ENCODE assay signal across 25 mouse cellular contexts in the genomic region with DNA sequence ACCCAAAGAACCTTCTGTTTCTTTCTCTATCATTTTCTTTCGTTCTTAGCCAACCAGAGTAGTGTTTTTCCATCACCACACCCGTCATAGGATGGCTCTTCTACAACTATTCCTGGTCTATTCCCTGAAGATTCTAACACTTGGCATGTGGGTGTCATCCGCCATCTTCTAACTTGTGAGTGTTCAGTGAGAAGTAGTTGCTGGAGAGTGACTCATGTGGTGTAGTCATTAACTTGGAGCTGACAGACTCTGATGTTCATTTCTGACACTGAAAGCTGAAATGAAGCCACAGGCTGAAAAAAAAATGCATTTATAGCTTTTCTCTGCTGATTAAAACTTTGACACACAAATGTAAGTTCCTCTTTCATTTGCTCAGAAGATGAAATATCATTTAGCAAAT. TPM values are rescaled to one million over a fixed set of nuclear protein-coding genes. Genes with fewer than 3 reads are reported as not detected.
DNase-seq lines count a peak whose midpoint lies in the region; ATAC-seq and TF ChIP-seq lines count a peak whose summit lies in the region.
"Had no signal": no experiment of that assay in that cellular context is flagged by ENCODE, and none has a peak within 500 bp of the region (broad histone marks: within the 10 kb centered on the region; RNA-seq: fewer than 3 reads in every experiment).

No protein-coding gene starts in this region.

- no peaks in the 10 kb centered on the region for H3K4me1 ChIP-seq in stomach, postnatal 0 days (replicated peaks; ENCODE audit: control insufficient read depth, insufficient read depth)
- H3K4me1 ChIP-seq: heart, embryonic 15.5 days; limb, embryonic 15.5 days had no signal

- TF ChIP-seq CTCF in stomach, postnatal 0 days (IDR thresholded peaks at IDR 0.05; ENCODE audit: low read depth), result no peak

- TF ChIP-seq EP300 in stomach, postnatal 0 days (optimal IDR thresholded peaks at IDR 0.05), result no peak

- no peak overlapping the region for H3K27ac ChIP-seq in stomach, postnatal 0 days (replicated peaks)
- H3K27ac ChIP-seq: heart, embryonic 15.5 days; hindbrain, embryonic 14.5 days; kidney, postnatal 0 days; limb, embryonic 15.5 days; liver, embryonic 14.5 days had no signal

- no peaks in the 10 kb centered on the region for H3K36me3 ChIP-seq in stomach, postnatal 0 days (ENCODE audit: control insufficient read depth, insufficient read depth, low read length)
- H3K36me3 ChIP-seq: heart, embryonic 15.5 days; limb, embryonic 15.5 days had no signal

- no peak overlapping the region for H3K4me2 ChIP-seq in stomach, postnatal 0 days (replicated peaks; ENCODE audit: low read depth)
- H3K4me2 ChIP-seq: heart, embryonic 15.5 days; hindbrain, embryonic 14.5 days; limb, embryonic 15.5 days; lung, embryonic 14.5 days had no signal

- DNase-seq in frontal cortex, adult 2 months (ENCODE audit: extremely low spot score in 1 of 2, low spot score in 1 of 2), result peak; percentile 53 to 70
- DNase-seq in frontal cortex, postnatal 14 days (ENCODE audit: low spot score in 2 of 2), result no peak
- DNase-seq in left cerebral cortex, adult 18-20 months (ENCODE audit: low spot score in 2 of 2), result peak; percentile 24 to 31
- no peak for DNase-seq in left cerebral cortex, postnatal 10 days (ENCODE audit: extremely low spot score in 1 of 2, low spot score in 2 of 2)
- DNase-seq in A20 (ENCODE audit: low read depth, low spot score), result peak; percentile 65
- peak; percentile 28 to 53 for DNase-seq in left cerebral cortex, adult 9 months (ENCODE audit: low spot score in 2 of 2)
- no peak for DNase-seq in stomach, postnatal 0 days (ENCODE audit: low spot score)
- DNase-seq in adrenal gland, postnatal 4 days (ENCODE audit: low spot score in 2 of 2), result no peak
- DNase-seq: adrenal gland, postnatal 25 days; cerebellum, adult 11 months; cerebellum, postnatal 10 days; heart, postnatal 4 days; kidney, adult 2 months; layer of hippocampus, postnatal 36 days; lung, embryonic 14.5 days; lung, postnatal 4 days; midbrain, embryonic 14.5 days had no signal

- no peak for ATAC-seq in stomach, postnatal 0 days (ENCODE audit: low FRiP score, low TSS enrichment)
- ATAC-seq: inflammation-experienced regulatory T-cells, adult 6 months had no signal

- no peak overlapping the region for H3K4me3 ChIP-seq in stomach, postnatal 0 days (ENCODE audit: low read depth, low read length)
- H3K4me3 ChIP-seq: heart, embryonic 15.5 days; limb, embryonic 15.5 days had no signal

- no peaks in the 10 kb centered on the region for H3K27me3 ChIP-seq in stomach, postnatal 0 days (ENCODE audit: control insufficient read depth, insufficient read depth, low read length)
- H3K27me3 ChIP-seq: heart, embryonic 15.5 days; limb, embryonic 15.5 days had no signal

- intact Hi-C loops in left cerebral cortex, postnatal 10 days (cut with DNase I), result no loop called here

- H3K9me3 ChIP-seq in stomach, postnatal 0 days (ENCODE audit: control insufficient read depth, low read length), result no peaks in the 10 kb centered on the region
- H3K9me3 ChIP-seq: heart, embryonic 15.5 days; limb, embryonic 15.5 days had no signal

- no peak overlapping the region for H3K9ac ChIP-seq in stomach, postnatal 0 days (ENCODE audit: low read length)
- H3K9ac ChIP-seq: heart, embryonic 15.5 days; hindbrain, embryonic 14.5 days; limb, embryonic 15.5 days; liver, embryonic 14.5 days; lung, embryonic 14.5 days had no signal

- 83% methylated on average over 3 of the region's 3 CpGs for WGBS in stomach, postnatal 0 days

RNA-seq across cellular contexts. Expression of gene Cdh9, which starts 34.7 kb away (rescaled TPM):
- 8.6 and 13.5 TPM in 2 replicates for polyA plus RNA-seq in frontal cortex, adult 2 months (2012; rRNA removed)
- total RNA-seq in left cerebral cortex, adult 18-20 months (2021), result 10 to 100 TPM; 13.8 to 15.9 TPM
- total RNA-seq in left cerebral cortex, postnatal 10 days (2021), result 10 to 100 TPM; 21.0 to 23.3 TPM
- 0.08 and 0.13 TPM in 2 replicates for polyA plus RNA-seq in stomach, postnatal 0 days (2015; fragmentation: Nextera tagmentation; extraction: Ambion mirVana)
- 1 to 10 TPM; 2.0 to 2.2 TPM for total RNA-seq in adrenal gland, postnatal 4 days (2021)
- total RNA-seq: gastrocnemius, postnatal 4 days; heart, postnatal 4 days; megakaryocyte-erythroid progenitor cell, adult 5-6 weeks had no signal
- polyA plus RNA-seq: inflammation-experienced regulatory T-cells, adult 6 months; kidney, adult 2 months; liver, embryonic 14.5 days; lung, embryonic 14.5 days had no signal

Comparison
In these comparisons a context has a peak if more than half of its experiments do, and no peak if none do; other contexts are left out.
1. DNase-seq: peak in frontal cortex, adult 2 months (2 of 2), left cerebral cortex, adult 18-20 months (2 of 2), A20 (single experiment) and left cerebral cortex, adult 9 months (2 of 2); none in frontal cortex, postnatal 14 days (0 of 2), left cerebral cortex, postnatal 10 days (0 of 2), stomach, postnatal 0 days (single experiment) and adrenal gland, postnatal 4 days (0 of 2).
2. RNA of gene Cdh9, which starts 34.7 kb away (total RNA-seq): 21.0 to 23.3 TPM in left cerebral cortex, postnatal 10 days and 13.8 to 15.9 TPM in left cerebral cortex, adult 18-20 months; 2.0 to 2.2 TPM in adrenal gland, postnatal 4 days; every median in the first group is over 4 times any median in the second.